Mouse (Mus musculus): ENCODE measurements around the gene Gm12216. TPM values are rescaled to one million over a fixed set of nuclear protein-coding genes. Genes with fewer than 3 reads are reported as not detected.

Gene Gm12216
- polyA plus RNA-seq, 1 experiment from 2014 or later, result 2.0 TPM

- Histone ChIP-seq H3K36me3 (ENCODE audit: control insufficient read depth, insufficient read depth, low read length) (peaks cover 6% of the 10 kb centered on the region; the same call in 1 of the 2 replicates), H3K4me3 (replicated peaks; ENCODE audit: low read length) (no peak overlapping the region), H3K4me2 (ENCODE audit: low read depth, low read length) (no peak overlapping the region), H3K9me3 (replicated peaks; ENCODE audit: control insufficient read depth, low read length) (no peaks in the 10 kb centered on the region), H3K27ac (ENCODE audit: low read length) (no peak overlapping the region), H3K27me3 (ENCODE audit: control insufficient read depth, insufficient read depth, low read length) (no peaks in the 10 kb centered on the region), H3K9ac (ENCODE audit: low read length) (no peak overlapping the region), H3K4me1 (ENCODE audit: control insufficient read depth, insufficient read depth, low read length) (peaks cover 16% of the 10 kb centered on the region)
- 91% methylated on average over 16 of the region's 16 CpGs for WGBS
- no peak for ATAC-seq (ENCODE audit: insufficient read depth, low FRiP score)
Observed at GRCm38 (mm10) chr11:53773641-53774360, 85.3 kb downstream of the Gm12216 start.

DNA sequence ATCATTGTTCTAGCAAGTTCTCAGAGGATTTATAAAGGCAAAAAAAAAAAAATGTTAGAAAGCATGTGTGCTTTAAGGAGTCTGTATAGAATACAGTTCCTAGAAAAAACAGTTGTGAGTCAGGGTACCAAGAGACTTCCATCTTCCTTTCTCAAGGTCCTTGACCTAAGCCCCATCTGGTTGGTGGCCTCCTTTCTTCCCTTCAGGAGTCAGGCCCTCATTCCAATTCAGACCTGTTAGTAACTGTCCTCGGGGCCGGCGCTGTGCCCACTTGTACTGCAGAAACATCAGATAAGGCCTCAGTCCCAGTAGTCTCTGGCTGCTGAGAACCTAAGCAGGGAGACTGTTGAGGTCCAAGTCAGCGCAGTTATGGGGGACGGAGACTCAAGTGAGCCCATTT, 86.0 kb downstream of the Gm12216 start, which contains the start of gene Gm17334:
Gene Gm17334 (minus strand): TSS at position 101 of the 400 bp plus-strand sequence.
- WGBS, result 95% methylated on average over 5 of the region's 5 CpGs
- no peak for ATAC-seq (ENCODE audit: insufficient read depth, low FRiP score)
- H3K4me1 ChIP-seq (ENCODE audit: control insufficient read depth, insufficient read depth, low read length), result peaks cover 16% of the 10 kb centered on the region
- H3K27ac ChIP-seq (ENCODE audit: low read length), result no peak within 1 kb of the TSS
- no peak within 1 kb of the TSS for H3K9ac ChIP-seq (ENCODE audit: low read length)
- H3K9me3 ChIP-seq (replicated peaks; ENCODE audit: control insufficient read depth, low read length), result no peaks in the 10 kb centered on the region
- peaks cover 6% of the 10 kb centered on the region; the same call in 1 of the 2 replicates for H3K36me3 ChIP-seq (ENCODE audit: control insufficient read depth, insufficient read depth, low read length)
- no peaks in the 10 kb centered on the region for H3K27me3 ChIP-seq (ENCODE audit: control insufficient read depth, insufficient read depth, low read length)
- no peak within 1 kb of the TSS for H3K4me3 ChIP-seq (replicated peaks; ENCODE audit: low read length)
- H3K4me2 ChIP-seq (ENCODE audit: low read depth, low read length), result peak within 1 kb of the TSS; percentile 78

- WGBS, result 79% methylated on average over 9 of the region's 9 CpGs
- H3K4me3 ChIP-seq (replicated peaks; ENCODE audit: low read length), result no peak overlapping the region
- peaks cover 16% of the 10 kb centered on the region for H3K4me1 ChIP-seq (ENCODE audit: control insufficient read depth, insufficient read depth, low read length)
- H3K9me3 ChIP-seq (replicated peaks; ENCODE audit: control insufficient read depth, low read length), result no peaks in the 10 kb centered on the region
- H3K36me3 ChIP-seq (ENCODE audit: control insufficient read depth, insufficient read depth, low read length), result peaks cover 6% of the 10 kb centered on the region; the same call in 1 of the 2 replicates
- H3K9ac ChIP-seq (ENCODE audit: low read length), result no peak overlapping the region
- no peak for ATAC-seq (ENCODE audit: insufficient read depth, low FRiP score)
- H3K27ac ChIP-seq (ENCODE audit: low read length), result no peak overlapping the region
- H3K27me3 ChIP-seq (ENCODE audit: control insufficient read depth, insufficient read depth, low read length), result no peaks in the 10 kb centered on the region
- peak overlapping the region; percentile 78; the same call in 1 of the 2 replicates for H3K4me2 ChIP-seq (ENCODE audit: low read depth, low read length)
Observed at GRCm38 (mm10) chr11:53772536-53772935, 86.5 kb downstream of the Gm12216 start.

DNA sequence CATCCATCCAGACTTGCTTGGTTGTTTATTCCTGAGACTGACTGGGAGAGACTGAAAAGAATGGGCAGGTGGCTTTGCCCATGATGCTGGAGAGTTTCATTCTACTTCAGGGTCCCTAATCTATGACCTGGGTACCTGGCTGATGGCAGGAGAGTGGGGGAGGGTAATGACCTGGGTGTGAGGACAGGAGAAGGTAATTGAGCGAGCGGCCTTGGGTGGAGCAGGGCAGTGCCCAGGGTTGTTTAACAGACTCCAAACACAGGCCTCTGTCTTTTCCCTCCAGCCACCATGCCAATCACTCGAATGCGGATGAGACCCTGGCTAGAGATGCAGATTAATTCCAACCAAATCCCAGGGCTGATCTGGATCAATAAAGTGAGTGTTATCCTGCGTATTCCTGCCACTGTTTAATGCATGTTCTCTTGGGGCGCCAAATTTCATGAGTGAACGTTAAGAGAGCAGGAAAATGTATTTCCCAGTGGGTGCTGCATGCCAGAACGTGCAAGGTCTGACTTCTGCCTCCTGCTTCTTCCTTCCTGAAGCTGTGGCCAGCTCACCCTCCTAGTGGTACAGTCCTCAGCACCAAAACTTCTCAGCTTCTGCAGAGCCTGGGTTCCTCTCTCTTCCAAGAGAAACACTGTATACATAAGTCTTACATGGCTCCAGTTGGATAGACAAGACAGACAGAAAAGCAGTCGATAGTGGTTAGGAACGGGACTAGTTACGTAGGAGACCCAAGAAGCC, 87.9 kb downstream of the Gm12216 start:
- H3K9me3 ChIP-seq (replicated peaks; ENCODE audit: control insufficient read depth, low read length), result no peaks in the 10 kb centered on the region
- H3K27me3 ChIP-seq (ENCODE audit: control insufficient read depth, insufficient read depth, low read length), result no peaks in the 10 kb centered on the region
- H3K9ac ChIP-seq (ENCODE audit: low read length), result peak overlapping the region; percentile 86
- H3K4me2 ChIP-seq (ENCODE audit: low read depth, low read length), result peak overlapping the region; percentile 78
- WGBS, result 70% methylated on average over 11 of the region's 11 CpGs
- peak overlapping the region; percentile 87 for H3K4me3 ChIP-seq (replicated peaks; ENCODE audit: low read length)
- no peak for ATAC-seq (ENCODE audit: insufficient read depth, low FRiP score)
- H3K36me3 ChIP-seq (ENCODE audit: control insufficient read depth, insufficient read depth, low read length), result 0 out of 2 replicates have a peak, but pooled peaks cover 1% of the 10 kb centered on the region
- peaks cover 16% of the 10 kb centered on the region for H3K4me1 ChIP-seq (ENCODE audit: control insufficient read depth, insufficient read depth, low read length)
- H3K27ac ChIP-seq (ENCODE audit: low read length), result peak overlapping the region; percentile 40; the same call in 1 of the 2 replicates

- H3K27ac ChIP-seq (ENCODE audit: low read length), result peak overlapping the region; percentile 88
- H3K9me3 ChIP-seq (replicated peaks; ENCODE audit: control insufficient read depth, low read length), result no peaks in the 10 kb centered on the region
- no peaks in the 10 kb centered on the region for H3K27me3 ChIP-seq (ENCODE audit: control insufficient read depth, insufficient read depth, low read length)
- H3K36me3 ChIP-seq (ENCODE audit: control insufficient read depth, insufficient read depth, low read length), result no peaks in the 10 kb centered on the region
- peak; percentile 86 for ATAC-seq (ENCODE audit: insufficient read depth, low FRiP score)
- H3K4me1 ChIP-seq (ENCODE audit: control insufficient read depth, insufficient read depth, low read length), result peaks cover 16% of the 10 kb centered on the region
- peak overlapping the region; percentile 78 for H3K4me2 ChIP-seq (ENCODE audit: low read depth, low read length)
- H3K9ac ChIP-seq (ENCODE audit: low read length), result peak overlapping the region; percentile 86
- H3K4me3 ChIP-seq (replicated peaks; ENCODE audit: low read length), result peak overlapping the region; percentile 87
- under 1% methylated on average over 75 of the region's 75 CpGs for WGBS
Observed at GRCm38 (mm10) chr11:53770125-53770791, 88.8 kb downstream of the Gm12216 start.

GRCm38 (mm10) chr11:53769760-53770124, 89.3 kb downstream of the Gm12216 start, which contains the start of gene Irf1:
Gene Irf1 (plus strand): TSS chr11:53770014.
- under 1% methylated on average over 40 of the region's 40 CpGs for WGBS
- no peaks in the 10 kb centered on the region for H3K27me3 ChIP-seq (ENCODE audit: control insufficient read depth, insufficient read depth, low read length)
- H3K9me3 ChIP-seq (replicated peaks; ENCODE audit: control insufficient read depth, low read length), result no peaks in the 10 kb centered on the region
- peaks cover 16% of the 10 kb centered on the region for H3K4me1 ChIP-seq (ENCODE audit: control insufficient read depth, insufficient read depth, low read length)
- H3K4me3 ChIP-seq (replicated peaks; ENCODE audit: low read length), result peak within 1 kb of the TSS; percentile 87
- H3K36me3 ChIP-seq (ENCODE audit: control insufficient read depth, insufficient read depth, low read length), result no peaks in the 10 kb centered on the region
- peak; percentile 94 for ATAC-seq (ENCODE audit: insufficient read depth, low FRiP score)
- peak within 1 kb of the TSS; percentile 86 for H3K9ac ChIP-seq (ENCODE audit: low read length)
- peak within 1 kb of the TSS; percentile 88 for H3K27ac ChIP-seq (ENCODE audit: low read length)
- H3K4me2 ChIP-seq (ENCODE audit: low read depth, low read length), result peak within 1 kb of the TSS; percentile 78

- Histone ChIP-seq H3K9me3 (replicated peaks; ENCODE audit: control insufficient read depth, low read length) (no peaks in the 10 kb centered on the region), H3K27me3 (ENCODE audit: control insufficient read depth, insufficient read depth, low read length) (no peaks in the 10 kb centered on the region), H3K4me1 (ENCODE audit: control insufficient read depth, insufficient read depth, low read length) (peaks cover 17% of the 10 kb centered on the region), H3K9ac (ENCODE audit: low read length) (peak overlapping the region; percentile 86), H3K4me2 (ENCODE audit: low read depth, low read length) (peak overlapping the region; percentile 78), H3K4me3 (replicated peaks; ENCODE audit: low read length) (peak overlapping the region; percentile 87), H3K27ac (ENCODE audit: low read length) (peak overlapping the region; percentile 2; the same call in 1 of the 2 replicates), H3K36me3 (ENCODE audit: control insufficient read depth, insufficient read depth, low read length) (no peaks in the 10 kb centered on the region)
- ATAC-seq (ENCODE audit: insufficient read depth, low FRiP score), result no peak
- WGBS, result 55% methylated on average over 12 of the region's 12 CpGs
Observed at GRCm38 (mm10) chr11:53769185-53769576, 89.9 kb downstream of the Gm12216 start.

- H3K4me1 ChIP-seq (ENCODE audit: control insufficient read depth, insufficient read depth, low read length), result peaks cover 21% of the 10 kb centered on the region
- H3K9ac ChIP-seq (ENCODE audit: low read length), result no peak overlapping the region
- H3K27me3 ChIP-seq (ENCODE audit: control insufficient read depth, insufficient read depth, low read length), result no peaks in the 10 kb centered on the region
- no peak overlapping the region for H3K27ac ChIP-seq (ENCODE audit: low read length)
- H3K4me2 ChIP-seq (ENCODE audit: low read depth, low read length), result no peak overlapping the region
- H3K4me3 ChIP-seq (replicated peaks; ENCODE audit: low read length), result no peak overlapping the region
- no peak for ATAC-seq (ENCODE audit: insufficient read depth, low FRiP score)
- 76% methylated on average over 13 of the region's 13 CpGs for WGBS
- no peaks in the 10 kb centered on the region for H3K36me3 ChIP-seq (ENCODE audit: control insufficient read depth, insufficient read depth, low read length)
- no peaks in the 10 kb centered on the region for H3K9me3 ChIP-seq (replicated peaks; ENCODE audit: control insufficient read depth, low read length)
Observed at GRCm38 (mm10) chr11:53768422-53769184, 90.5 kb downstream of the Gm12216 start.
